ENCODE assay signal across 8 mouse cellular contexts in genomic region chr1:135020970-135021369, GRCm38 (mm10). TPM values are rescaled to one million over a fixed set of nuclear protein-coding genes. Genes with fewer than 3 reads are reported as not detected.
A peak's percentile ranks its signal among the peaks of the same experiment; 100 is the strongest.
DNase-seq lines count a peak whose midpoint lies in the region; ATAC-seq lines count a peak whose summit lies in the region.

No protein-coding gene starts in this region.

- H3K9me3 ChIP-seq in heart, embryonic 13.5 days = no peaks in the 10 kb centered on the region
- H3K9me3 ChIP-seq in embryonic facial prominence, embryonic 15.5 days (replicated peaks) = no peaks in the 10 kb centered on the region

- peak overlapping the region; percentile 88 for H3K27ac ChIP-seq in heart, embryonic 13.5 days (replicated peaks)
- H3K27ac ChIP-seq in embryonic facial prominence, embryonic 15.5 days (replicated peaks) = peak overlapping the region; percentile 39

- WGBS in heart, embryonic 13.5 days = 14% methylated on average over 5 of the region's 5 CpGs
- 32% methylated on average over 5 of the region's 5 CpGs for WGBS in embryonic facial prominence, embryonic 15.5 days

- peaks cover 74% of the 10 kb centered on the region for H3K4me1 ChIP-seq in heart, embryonic 13.5 days
- H3K4me1 ChIP-seq in embryonic facial prominence, embryonic 15.5 days = peaks cover 49% of the 10 kb centered on the region

- no peak overlapping the region for H3K4me3 ChIP-seq in heart, embryonic 13.5 days
- no peak overlapping the region for H3K4me3 ChIP-seq in embryonic facial prominence, embryonic 15.5 days (replicated peaks)

- 0 out of 2 replicates have a peak, but pooled peaks have one; percentile 14 for ATAC-seq in heart, embryonic 13.5 days (ENCODE audit: extremely low read depth, insufficient number of reproducible peaks, low FRiP score, low TSS enrichment)
- no peak for ATAC-seq in embryonic facial prominence, embryonic 15.5 days (ENCODE audit: insufficient number of reproducible peaks, low FRiP score, low TSS enrichment, low read depth)

- peak overlapping the region; percentile 42 for H3K4me2 ChIP-seq in heart, embryonic 13.5 days
- H3K4me2 ChIP-seq in embryonic facial prominence, embryonic 15.5 days (replicated peaks) = no peak overlapping the region

- peak overlapping the region; percentile 56 for H3K9ac ChIP-seq in heart, embryonic 13.5 days
- H3K9ac ChIP-seq in embryonic facial prominence, embryonic 15.5 days = no peak overlapping the region

- no peaks in the 10 kb centered on the region for H3K27me3 ChIP-seq in heart, embryonic 13.5 days (replicated peaks)
- no peaks in the 10 kb centered on the region for H3K27me3 ChIP-seq in embryonic facial prominence, embryonic 15.5 days

- H3K36me3 ChIP-seq in heart, embryonic 13.5 days = no peaks in the 10 kb centered on the region
- no peaks in the 10 kb centered on the region for H3K36me3 ChIP-seq in embryonic facial prominence, embryonic 15.5 days

- DNase-seq in heart, adult 9 months (ENCODE audit: low spot score in 2 of 2) = no peak
- DNase-seq in 3134 (ENCODE audit: extremely low read depth, insufficient read length, low spot score) = peak; percentile 71
- DNase-seq in kidney, postnatal 4 days = peak; percentile 68 to 79
- DNase-seq in cerebellum, adult 9-10 months = no peak
- no peak for DNase-seq in adrenal gland, postnatal 25 days
- no peak for DNase-seq in B cell, adult 2 months

RNA-seq across cellular contexts. Expression of gene Ube2t, which starts 58.6 kb away (rescaled TPM):
- polyA plus RNA-seq in heart, embryonic 13.5 days (2015; fragmentation: Nextera tagmentation; extraction: Ambion mirVana) = 42.5 and 51.5 TPM in 2 replicates
- 27.0 and 30.3 TPM in 2 replicates for polyA plus RNA-seq in embryonic facial prominence, embryonic 15.5 days (2015; fragmentation: Nextera tagmentation; extraction: Ambion mirVana)
- total RNA-seq in adrenal gland, postnatal 25 days (2021) = 3.9 and 4.9 TPM in 2 replicates

Comparison
In these comparisons a context has a peak if more than half of its experiments do, and no peak if none do; other contexts are left out.
1. DNase-seq: peak in 3134 (single experiment) and kidney, postnatal 4 days (2 of 2); none in heart, adult 9 months (0 of 2), cerebellum, adult 9-10 months (single experiment), adrenal gland, postnatal 25 days (single experiment) and B cell, adult 2 months (0 of 2).